Mouse (Mus musculus) NIH3T3 (cell line): ENCODE measurements at regions not wholly inside any gene's neighbourhood (a gene's known extent, or its start where the extent isn't known, plus 50 kb on each side); places are given as distances from the start of the nearest gene placed in this dataset.
"Not testable (repeated sequence)": the region's sequence is repeated elsewhere in the genome, so short reads cannot be mapped to it uniquely, and the experiment has no call there.

ENCODE experiments used
- DNase-seq: peaks from one replicate; pipeline ENCODE4 v3.0.0-alpha.2; 2012; ENCODE audit warnings: low read depth

- no peak for DNase-seq
Measured at GRCm38 (mm10) chr1:128535537-128536150, 56.4 kb downstream of the Cxcr4 start.

- no peak for DNase-seq
Measured at GRCm38 (mm10) chr1:128532632-128533031, 59.5 kb downstream of the Cxcr4 start.

- DNase-seq: no peak
Measured at GRCm38 (mm10) chr1:128529808-128530545, 62.1 kb downstream of the Cxcr4 start.

- no peak for DNase-seq
Measured at GRCm38 (mm10) chr1:128519234-128519633, 72.9 kb downstream of the Cxcr4 start.

- peak; percentile 5 for DNase-seq
Measured at GRCm38 (mm10) chr1:128518514-128518913, 73.6 kb downstream of the Cxcr4 start.

GRCm38 (mm10) chr1:128517351-128517750 is 74.7 kb downstream of the Cxcr4 start:
- DNase-seq: no peak

- no peak for DNase-seq
Measured at GRCm38 (mm10) chr1:128514327-128514726, 77.8 kb downstream of the Cxcr4 start.

- DNase-seq: no peak
Measured at GRCm38 (mm10) chr1:128513911-128514310, 78.2 kb downstream of the Cxcr4 start.

- DNase-seq: no peak
Measured at GRCm38 (mm10) chr1:128513153-128513552, 78.9 kb downstream of the Cxcr4 start.

- DNase-seq: no peak
Measured at GRCm38 (mm10) chr1:128508816-128509461, 83.2 kb downstream of the Cxcr4 start.

- DNase-seq: no peak
Measured at GRCm38 (mm10) chr1:128506551-128507313, 85.4 kb downstream of the Cxcr4 start.

- DNase-seq: no peak
Measured at GRCm38 (mm10) chr1:128504371-128504770, 87.2 kb upstream of the Dars start.

GRCm38 (mm10) chr1:128498042-128498772 is 81.0 kb upstream of the Dars start:
- no peak for DNase-seq

GRCm38 (mm10) chr1:128492251-128492650 is 75.1 kb upstream of the Dars start:
- no peak for DNase-seq

- not testable (repeated sequence) for DNase-seq
Measured at GRCm38 (mm10) chr1:128487181-128487580, 70.0 kb upstream of the Dars start.

GRCm38 (mm10) chr1:128478376-128478775 is 61.2 kb upstream of the Dars start:
- no peak for DNase-seq

GRCm38 (mm10) chr1:128477653-128478052 is 60.5 kb upstream of the Dars start:
- DNase-seq: no peak

- DNase-seq: no peak
Measured at GRCm38 (mm10) chr1:128472713-128473230, 55.6 kb upstream of the Dars start.

GRCm38 (mm10) chr1:128472022-128472712 is 55.0 kb upstream of the Dars start:
- peak; percentile 65 for DNase-seq

- DNase-seq: no peak
Measured at GRCm38 (mm10) chr1:128470786-128471185, 53.6 kb upstream of the Dars start.

- no peak for DNase-seq
Measured at GRCm38 (mm10) chr1:128469054-128469453, 51.9 kb upstream of the Dars start.
